Mouse (Mus musculus) ES-Bruce4 (cell line): ENCODE measurements at regions not wholly inside any gene's neighbourhood (a gene's known extent, or its start where the extent isn't known, plus 50 kb on each side); places are given as distances from the start of the nearest gene placed in this dataset.

ENCODE experiments used
- CTCF ChIP-seq: IDR thresholded peaks from one replicate; pipeline ENCODE4 v1.8.1; 2011; ENCODE audit warnings: low read depth, low read length
- EP300 ChIP-seq: IDR thresholded peaks from 2 replicates; pipeline ENCODE4 v1.6.1; 2011; ENCODE audit warnings: low read depth, low read length; ENCODE audit not compliant: insufficient read depth
- POLR2A ChIP-seq: IDR thresholded peaks from one replicate; pipeline ENCODE4 v1.8.1; 2011; ENCODE audit warnings: low read length; ENCODE audit not compliant: insufficient read depth

DNA sequence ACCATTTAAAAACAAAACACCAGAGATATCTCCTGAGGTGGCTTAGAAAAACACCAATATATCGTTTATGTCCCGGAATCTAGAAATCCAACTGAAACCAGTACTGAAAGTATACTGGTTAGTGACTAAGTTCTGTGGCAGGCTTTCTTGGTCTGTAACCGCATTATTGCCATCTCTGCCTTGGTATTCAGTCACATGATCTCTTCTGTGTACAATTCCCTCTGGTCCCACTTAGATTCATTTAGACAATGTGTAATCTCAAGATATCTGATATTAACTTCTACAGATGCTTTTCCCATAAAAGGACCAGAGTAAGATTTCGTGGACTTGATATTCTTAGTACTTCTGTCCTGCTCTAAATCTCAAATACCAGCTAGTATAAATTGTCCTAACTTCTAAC, 414.7 kb downstream of the Ptprc start:
- TF ChIP-seq EP300 (no peak), POLR2A (no peak), CTCF (no peak)
